Mouse (Mus musculus) ovary, adult 18-20 months (tissue): ENCODE results near the gene Vps53.
"Not testable (repeated sequence)": the region's sequence is repeated elsewhere in the genome, so short reads cannot be mapped to it uniquely, and the experiment has no call there.

Experiments
- DNase-seq: peaks from one replicate; pipeline ENCODE4 v3.0.0; 2022; ENCODE audit warnings: low spot score, mixed read lengths

Gene Vps53

GRCm38 (mm10) chr11:76179495-76180145, at the start of gene Vps53, which contains the start of gene Fam57a:
TSS of gene Vps53 (minus strand) at chr11:76179647.
TSS of gene Fam57a (plus strand) at chr11:76179671.
- DNase-seq: peak; percentile 75

DNA sequence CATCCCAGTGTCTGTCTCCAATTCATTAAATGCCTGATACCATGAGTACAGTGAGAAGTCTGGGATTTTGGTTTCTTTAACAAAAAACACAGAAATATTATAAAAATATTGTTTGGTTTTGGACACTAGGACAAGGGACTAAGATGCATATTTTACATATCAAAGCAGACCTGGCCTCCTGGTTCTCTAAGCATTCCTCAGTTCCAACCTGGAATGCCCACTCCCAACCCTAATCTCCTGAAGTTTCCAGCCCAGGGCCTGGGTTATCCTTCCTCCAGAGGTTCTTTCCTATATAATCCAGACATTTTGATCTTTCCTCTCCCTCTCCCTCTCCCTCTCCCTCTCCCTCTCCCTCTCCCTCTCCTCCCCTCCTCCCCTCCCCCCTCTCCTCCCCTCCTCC, 45.6 kb upstream of the Vps53 start:
- no peak for DNase-seq

DNA sequence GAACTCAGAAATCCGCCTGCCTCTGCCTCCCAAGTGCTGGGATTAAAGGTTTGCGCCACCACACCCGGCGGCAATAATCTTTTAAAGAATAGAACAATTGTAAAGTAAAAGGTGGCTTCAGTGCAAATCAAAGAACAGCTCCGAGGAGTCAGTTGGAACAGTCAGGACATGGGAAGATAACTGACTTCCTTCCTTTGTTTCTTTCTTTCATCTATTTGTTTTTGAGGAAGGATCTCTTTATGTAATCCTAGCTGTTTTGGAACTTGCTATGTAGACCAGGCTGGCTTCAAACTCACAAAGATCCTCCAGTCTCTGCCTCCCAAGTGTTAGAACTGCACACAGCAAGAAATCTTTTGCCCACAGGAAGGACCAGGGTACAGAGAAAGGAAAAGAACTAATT, 45.2 kb upstream of the Vps53 start:
- no peak for DNase-seq

GRCm38 (mm10) chr11:76217390-76217800, 37.9 kb upstream of the Vps53 start, which contains the start of the genes Dbil5 and Gemin4:
TSS of gene Dbil5 (plus strand) at chr11:76217608.
TSS of gene Gemin4 (minus strand) at chr11:76217664.
- peak; percentile 95 for DNase-seq

- no peak for DNase-seq
Observed at GRCm38 (mm10) chr11:76216681-76217389, 37.4 kb upstream of the Vps53 start.

DNA sequence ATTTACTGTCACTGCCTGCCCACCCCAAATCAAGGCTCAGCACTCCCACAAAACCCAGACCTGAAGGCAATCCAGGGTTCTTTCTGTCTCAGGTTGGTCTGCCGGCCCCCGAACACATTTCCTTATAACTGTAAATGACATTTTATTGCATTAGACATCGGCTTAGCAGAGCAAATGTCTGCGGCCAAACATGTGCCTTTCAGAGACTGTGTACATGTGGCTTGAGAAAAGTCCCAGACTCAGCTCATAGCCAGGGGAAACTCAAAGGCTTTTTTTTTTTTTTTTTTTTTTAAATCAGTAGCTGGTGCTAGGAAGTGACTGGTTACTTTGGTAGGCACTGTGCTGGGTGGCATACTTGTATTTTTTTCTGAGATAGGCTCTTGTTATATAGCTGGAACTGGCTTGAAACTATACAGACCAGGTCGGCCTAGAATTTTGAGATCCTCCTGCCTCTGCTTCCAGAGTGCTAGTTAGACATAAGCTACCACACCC, 36.6 kb upstream of the Vps53 start:
- no peak for DNase-seq

DNA sequence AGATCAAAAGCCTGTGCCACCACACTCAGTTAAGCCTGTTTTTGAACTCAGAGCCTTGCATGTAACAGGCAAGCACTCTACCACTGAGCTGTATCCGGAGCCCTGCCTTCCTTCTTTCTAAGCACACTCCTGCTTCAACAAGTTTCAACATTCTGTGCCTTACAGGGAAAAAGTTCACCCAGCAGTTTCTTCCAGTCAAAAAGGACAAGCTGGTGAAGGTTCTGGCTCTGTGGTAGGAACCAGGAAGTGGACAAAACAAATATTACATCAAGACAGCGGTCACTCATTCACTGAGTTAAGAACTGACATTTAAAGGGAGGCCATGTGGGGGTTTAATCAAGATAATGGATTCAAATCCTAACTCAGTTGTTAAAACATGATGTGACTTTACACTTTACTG, 35.6 kb upstream of the Vps53 start:
- DNase-seq: no peak

DNA sequence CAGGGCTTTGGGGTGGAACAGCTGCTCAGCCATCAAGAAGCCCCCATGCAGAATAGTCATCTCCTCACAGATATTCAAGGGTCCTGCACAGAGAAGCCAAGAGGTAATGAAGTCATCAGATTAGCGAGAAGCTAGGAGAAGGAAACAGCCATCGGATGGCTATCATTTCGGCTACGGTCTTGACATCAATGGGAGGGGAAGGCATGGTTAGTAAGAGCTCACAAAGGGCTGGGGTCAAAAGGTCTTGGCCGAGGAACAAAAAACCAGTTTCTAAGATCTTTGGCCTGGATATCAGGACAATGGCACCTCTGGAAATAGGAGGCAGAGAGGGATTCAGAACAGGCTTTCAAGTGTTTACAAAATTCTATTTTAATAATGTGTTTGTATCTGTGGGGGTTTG, 34.4 kb upstream of the Vps53 start:
- DNase-seq: no peak

DNA sequence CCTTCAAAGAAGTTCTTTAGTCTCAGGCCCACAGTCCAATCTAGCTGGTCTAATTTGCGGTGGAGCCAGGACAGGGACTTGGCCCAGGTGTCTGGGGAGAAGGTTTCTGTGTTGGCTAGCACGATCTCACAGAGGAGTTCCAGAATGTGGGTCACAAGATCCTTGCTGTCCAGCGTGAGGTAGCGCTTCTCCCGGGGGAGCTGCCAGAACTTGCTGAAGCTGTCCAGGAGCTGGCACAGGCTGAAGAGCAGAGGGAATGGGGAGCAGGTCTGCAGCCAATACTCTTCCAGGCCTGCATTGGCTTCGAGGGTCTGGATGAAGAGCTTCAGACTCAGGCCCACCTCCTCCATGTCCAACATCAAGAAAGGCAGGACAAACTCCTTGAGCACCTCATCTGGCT, 32.1 kb upstream of the Vps53 start:
- not testable (repeated sequence) for DNase-seq

- no peak for DNase-seq
Observed at GRCm38 (mm10) chr11:76210228-76210985, 31.0 kb upstream of the Vps53 start.

GRCm38 (mm10) chr11:76206793-76207192, 27.3 kb upstream of the Vps53 start:
- no peak for DNase-seq

DNA sequence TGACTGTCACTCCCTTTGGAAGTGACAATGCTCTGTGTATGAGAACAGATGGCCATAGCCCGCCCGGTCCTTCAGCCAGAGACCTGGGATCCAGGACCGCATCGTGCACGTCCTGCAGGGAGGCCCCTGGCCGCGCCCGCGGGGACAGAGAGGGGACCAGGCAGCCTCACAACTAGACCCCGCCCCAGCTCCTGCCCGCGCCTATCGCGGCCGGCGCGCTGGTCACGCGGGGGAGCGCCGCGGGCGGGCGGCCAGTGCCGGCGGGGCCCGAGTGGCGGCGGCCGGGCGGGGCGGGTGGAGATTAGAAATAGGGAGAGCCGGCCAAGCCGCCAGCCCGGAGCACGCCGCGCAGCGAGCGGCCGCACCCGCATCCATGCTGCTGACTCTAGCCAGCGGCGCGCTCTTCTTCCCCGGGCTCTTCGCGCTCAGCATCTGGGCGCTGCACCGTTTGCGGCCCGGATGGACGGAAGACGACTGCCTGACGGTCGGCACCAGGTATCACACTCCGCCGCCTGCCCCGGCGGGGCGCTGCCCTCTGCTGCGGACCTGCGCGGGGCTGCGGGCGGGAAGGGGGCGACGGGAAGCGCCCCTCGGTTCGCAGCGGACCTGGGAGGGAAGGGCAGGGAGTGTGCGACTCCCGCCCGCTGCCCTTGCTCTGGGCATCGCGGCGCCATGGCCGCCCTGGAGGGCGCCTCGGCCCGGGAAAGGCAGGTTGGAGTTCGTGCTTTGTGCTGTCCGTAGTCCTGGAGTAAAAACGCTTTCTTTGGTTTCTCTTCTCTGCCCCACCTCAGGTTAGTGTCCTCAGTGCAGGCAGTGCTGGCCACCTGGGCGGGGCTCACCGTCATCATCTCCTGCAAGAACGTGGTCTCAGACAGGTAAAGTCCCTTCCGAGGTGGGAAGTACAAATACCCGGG, 22.6 kb upstream of the Vps53 start:
- peak; percentile 81 for DNase-seq

DNA sequence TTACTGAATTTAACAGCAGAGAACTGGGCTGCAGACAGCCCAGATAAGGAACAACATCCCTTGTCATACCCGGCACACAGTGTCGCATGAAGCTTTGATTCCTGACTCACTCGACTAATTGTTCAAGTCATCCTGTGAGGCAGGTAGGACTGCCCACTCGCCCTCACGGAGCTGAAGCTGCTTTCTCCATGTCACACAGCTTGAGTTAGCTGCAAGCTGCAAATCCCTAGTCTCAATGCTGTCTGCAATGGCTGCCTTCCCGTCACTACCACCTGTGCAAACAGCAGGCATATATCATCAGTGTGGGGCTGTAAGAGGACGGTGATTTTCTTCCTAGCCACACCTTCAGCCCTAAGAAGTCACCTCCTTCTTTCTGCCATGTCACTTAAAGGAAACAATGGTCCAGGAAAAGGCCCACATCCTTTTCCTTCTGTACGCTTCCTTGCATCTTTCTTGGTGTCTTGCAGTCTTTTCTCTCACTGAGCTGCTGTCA, 17.6 kb upstream of the Vps53 start:
- no peak for DNase-seq

GRCm38 (mm10) chr11:76196275-76196976, 17.0 kb upstream of the Vps53 start:
- DNase-seq: no peak

GRCm38 (mm10) chr11:76186908-76187307, 7.5 kb upstream of the Vps53 start:
- DNase-seq: no peak

GRCm38 (mm10) chr11:76183745-76184144, 4.3 kb upstream of the Vps53 start:
- DNase-seq: no peak

GRCm38 (mm10) chr11:76180146-76180540, 696 bp upstream of the Vps53 start:
- DNase-seq: no peak

- DNase-seq: no peak
Observed at GRCm38 (mm10) chr11:76178726-76179494, 537 bp downstream of the Vps53 start.

- no peak for DNase-seq
Observed at GRCm38 (mm10) chr11:76170207-76170606, 9.2 kb downstream of the Vps53 start.

DNA sequence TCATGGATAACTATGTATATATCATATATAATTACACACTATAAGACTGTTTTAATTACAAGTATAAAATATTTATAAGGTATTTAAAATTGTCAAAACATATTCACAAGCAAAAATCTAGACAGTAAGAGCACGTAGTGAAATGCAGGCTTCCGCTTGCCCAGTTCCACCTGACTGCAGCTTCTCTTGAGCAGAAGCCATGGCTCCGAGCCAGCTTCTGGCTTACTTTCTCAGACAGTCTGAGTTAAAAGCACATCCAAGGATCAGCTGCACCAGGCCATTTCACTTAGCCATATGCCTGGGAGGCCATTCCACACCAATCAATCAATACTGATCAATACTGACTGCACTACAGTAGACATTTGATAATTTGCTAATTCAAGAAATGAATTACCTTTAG, 10.5 kb downstream of the Vps53 start:
- no peak for DNase-seq
